Mouse (Mus musculus) adrenal gland, adult 2 months (tissue): ENCODE data around the gene Larp4. TPM values are rescaled to one million over a fixed set of nuclear protein-coding genes. Genes with fewer than 3 reads are reported as not detected.
A peak's percentile ranks its signal among the peaks of the same experiment; 100 is the strongest.

Experiments
- DNase-seq: peaks from one replicate; pipeline ENCODE4 v3.0.0; 2021
- polyA plus RNA-seq: library from polyadenylated mRNA; depleted of rRNA; stranded (reverse); fragments of >200 nt; gene quantifications from 2 replicates; pipeline ENCODE4 v1.2.3, GENCODE M21; 2012
- total RNA-seq, 2 experiments: library from RNA; stranded (reverse); gene quantifications; 2 replicates each; pipeline ENCODE4 v1.2.3; 2021

Gene Larp4
- total and polyA plus RNA-seq, 3 experiments, result 33.6 to 101 (median 61.9) TPM

GRCm38 (mm10) chr15:100004677-100005273 lies 34.9 kb downstream of the Larp4 start:
- no peak for DNase-seq

- DNase-seq, result no peak
Measured at GRCm38 (mm10) chr15:100006180-100006579, 36.3 kb downstream of the Larp4 start.

- no peak for DNase-seq
Measured at GRCm38 (mm10) chr15:100018280-100018899, 48.5 kb downstream of the Larp4 start.

GRCm38 (mm10) chr15:100021175-100021574 lies 51.3 kb downstream of the Larp4 start:
- DNase-seq, result no peak

DNA sequence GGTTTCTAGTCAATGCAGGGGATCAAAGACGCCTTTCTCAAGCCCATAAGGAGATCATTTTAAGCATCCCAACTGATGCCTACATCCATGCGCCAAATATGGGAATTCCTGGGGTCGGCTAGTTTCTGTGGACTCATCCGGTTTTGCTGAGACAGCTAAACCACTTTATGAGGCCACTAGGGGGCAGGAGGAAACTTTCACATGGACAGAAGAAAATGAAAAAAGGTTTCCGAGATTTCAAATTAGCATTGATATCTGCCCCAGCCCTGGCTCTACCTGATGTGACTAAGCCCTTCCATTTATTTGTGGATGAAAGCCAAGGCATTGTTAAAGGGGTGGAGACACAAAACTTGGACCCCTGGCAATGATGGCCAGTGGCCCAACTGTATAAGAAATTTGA lies 53.1 kb downstream of the Larp4 start:
- peak; percentile 37 for DNase-seq

DNA sequence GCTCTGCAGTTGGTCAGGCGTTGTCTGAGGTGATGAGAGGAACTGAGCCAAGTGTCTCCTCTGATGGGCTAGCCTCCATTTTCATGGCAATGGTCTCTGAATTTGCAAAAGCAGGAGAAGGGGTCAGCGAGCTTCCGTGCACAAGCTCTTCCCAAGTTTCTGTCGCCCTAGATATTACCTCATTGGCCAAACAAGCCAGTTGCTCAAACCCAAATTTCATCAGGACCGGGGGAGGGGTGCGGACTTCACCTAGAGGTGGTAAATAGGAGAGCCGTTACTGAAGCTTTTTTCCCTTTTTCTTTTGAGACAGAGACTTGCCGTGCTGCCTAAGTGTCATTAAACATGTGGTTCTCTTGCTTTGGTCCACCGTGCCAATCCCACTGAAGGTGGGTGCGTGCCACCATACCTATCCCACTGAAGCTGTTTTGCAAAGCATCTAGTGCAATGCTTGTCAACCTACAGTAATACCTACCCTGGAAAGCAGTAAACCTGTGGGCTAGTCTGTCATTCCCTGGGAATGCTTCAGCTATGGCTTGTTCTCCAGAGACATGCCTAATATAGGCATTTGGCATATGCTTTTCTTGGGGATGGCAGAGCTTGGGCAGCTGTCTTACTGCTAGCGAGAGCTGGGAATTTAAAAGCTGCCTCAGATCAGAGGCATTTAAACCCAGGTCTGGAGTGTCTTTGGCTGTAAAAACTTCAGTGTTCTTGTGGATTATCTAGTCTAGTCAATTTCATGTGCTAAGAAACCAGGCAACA lies 55.4 kb downstream of the Larp4 start:
- no peak for DNase-seq

DNA sequence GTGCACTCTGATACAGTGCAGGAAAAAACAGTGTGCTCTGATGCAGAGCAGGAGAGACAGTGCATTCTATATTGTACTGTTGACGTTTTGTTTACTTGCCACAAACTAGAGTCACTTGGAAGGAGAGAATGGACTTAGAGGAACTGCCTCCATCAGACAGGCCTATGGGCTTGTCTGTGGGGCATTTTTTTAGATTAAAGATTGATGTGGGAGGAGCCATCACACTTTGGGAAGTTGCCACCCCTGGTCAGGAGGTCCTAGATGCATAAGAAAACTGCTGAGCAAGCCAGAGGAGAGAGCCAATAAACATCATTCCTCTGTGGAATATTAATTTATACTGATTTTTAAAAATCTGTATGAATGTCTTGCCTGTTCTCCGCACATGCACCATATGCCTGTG lies 58.3 kb downstream of the Larp4 start:
- DNase-seq, result no peak

DNA sequence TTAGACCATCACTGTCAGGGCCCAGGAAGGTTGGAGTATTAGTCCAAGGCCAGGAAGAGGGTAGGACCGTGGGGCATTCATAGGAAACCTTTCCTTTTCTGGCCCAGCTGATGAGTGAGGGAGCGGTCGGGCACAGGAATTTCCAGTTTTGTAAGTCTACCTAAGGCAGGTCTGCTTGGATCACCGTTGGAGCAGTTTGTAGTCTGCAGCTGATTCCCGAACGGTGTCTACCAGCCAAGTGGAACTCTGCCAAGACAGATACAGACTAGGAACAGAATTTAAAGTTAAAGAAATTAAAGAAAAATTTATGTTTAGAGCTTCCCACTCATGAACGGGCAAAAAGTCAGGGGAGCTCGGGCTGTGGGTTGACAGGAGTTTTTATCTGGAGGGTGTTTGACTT lies 59.6 kb downstream of the Larp4 start:
- no peak for DNase-seq

DNA sequence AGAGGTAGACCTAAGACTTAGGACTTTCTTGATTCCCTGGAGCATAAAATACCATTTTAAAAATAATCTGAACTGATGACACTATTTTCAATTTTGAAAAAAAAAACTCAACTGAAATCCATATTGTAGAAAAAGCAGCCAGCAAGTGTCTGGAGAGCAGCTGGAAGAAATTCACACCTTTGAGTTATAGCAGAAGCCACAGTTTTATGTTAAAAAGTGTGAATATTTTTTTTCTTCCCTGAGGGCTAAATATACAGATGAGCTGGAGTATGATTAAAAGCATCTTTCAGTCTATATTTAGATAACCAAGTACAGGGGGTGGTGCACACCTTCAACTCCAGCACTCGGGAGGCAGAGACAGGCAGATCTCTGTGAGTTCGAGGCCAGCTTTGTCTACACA lies 60.0 kb downstream of the Larp4 start:
- no peak for DNase-seq

GRCm38 (mm10) chr15:100032546-100032945 lies 62.7 kb downstream of the Larp4 start:
- DNase-seq, result no peak

DNA sequence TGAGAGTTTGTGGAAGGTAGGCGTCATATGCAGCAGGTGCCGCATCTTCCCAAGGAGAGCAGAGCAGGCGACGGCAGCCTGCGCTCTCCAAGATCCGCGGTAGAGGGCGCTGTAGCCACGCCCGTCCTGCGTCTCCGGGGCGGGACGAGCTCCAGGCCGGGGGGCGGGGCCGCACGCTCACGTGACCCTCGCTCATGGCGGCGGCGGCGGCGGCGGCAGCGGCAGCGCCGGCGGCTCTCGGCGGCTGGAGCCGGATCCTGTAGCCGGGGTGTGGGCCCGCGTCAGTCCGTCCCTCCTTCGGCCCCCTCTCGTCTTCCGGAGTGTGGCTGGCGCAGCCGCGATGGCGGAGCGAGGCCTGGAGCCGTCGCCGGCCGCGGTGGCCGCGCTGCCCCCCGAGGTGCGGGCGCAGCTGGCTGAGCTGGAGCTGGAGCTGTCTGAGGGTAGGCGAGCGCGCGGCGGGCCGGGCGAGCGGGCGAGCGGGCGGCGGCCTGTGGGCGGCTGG lies 68.7 kb downstream of the Larp4 start, which contains the start of gene Dip2b:
Dip2b (plus strand) TSS at position 195 of the 502 bp plus-strand sequence.
- peak; percentile 95 for DNase-seq

GRCm38 (mm10) chr15:100039001-100039701 lies 69.3 kb downstream of the Larp4 start:
- DNase-seq, result peak; percentile 79

DNA sequence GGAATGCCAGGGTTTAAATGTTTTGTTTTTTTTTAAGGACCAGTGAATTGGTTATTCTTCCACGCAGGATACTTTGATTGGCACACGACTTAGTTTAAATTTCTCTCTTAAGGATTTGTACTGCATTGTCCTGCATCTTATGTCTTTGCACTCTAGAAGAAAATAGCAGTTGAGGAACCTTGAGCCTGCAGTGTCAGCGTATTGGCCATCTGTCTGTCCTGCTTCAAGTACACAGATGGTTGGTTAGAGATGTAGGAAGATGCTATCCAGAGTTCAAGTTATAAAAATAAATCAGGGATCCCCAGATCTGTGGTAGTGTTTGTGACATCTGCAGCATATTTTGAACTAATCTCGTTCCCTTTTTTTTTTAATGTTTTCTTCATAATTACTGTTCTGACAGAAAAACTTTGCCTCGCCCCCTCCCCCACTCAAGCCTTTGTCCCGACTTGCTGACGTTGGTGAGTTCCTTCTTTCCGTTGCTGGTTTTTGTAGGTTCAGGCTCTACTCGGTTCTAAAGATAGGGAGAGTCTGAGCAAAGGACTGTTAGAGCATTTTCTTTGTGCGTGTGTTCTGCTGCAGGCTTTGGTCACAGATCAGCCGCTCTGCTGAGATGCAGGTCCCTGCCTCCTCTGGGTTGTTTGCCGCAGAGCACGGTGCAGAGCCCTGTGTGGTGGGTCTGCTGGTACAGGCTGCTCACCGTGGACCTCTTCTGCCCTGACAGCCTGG lies 70.8 kb downstream of the Larp4 start:
- DNase-seq, result no peak

DNA sequence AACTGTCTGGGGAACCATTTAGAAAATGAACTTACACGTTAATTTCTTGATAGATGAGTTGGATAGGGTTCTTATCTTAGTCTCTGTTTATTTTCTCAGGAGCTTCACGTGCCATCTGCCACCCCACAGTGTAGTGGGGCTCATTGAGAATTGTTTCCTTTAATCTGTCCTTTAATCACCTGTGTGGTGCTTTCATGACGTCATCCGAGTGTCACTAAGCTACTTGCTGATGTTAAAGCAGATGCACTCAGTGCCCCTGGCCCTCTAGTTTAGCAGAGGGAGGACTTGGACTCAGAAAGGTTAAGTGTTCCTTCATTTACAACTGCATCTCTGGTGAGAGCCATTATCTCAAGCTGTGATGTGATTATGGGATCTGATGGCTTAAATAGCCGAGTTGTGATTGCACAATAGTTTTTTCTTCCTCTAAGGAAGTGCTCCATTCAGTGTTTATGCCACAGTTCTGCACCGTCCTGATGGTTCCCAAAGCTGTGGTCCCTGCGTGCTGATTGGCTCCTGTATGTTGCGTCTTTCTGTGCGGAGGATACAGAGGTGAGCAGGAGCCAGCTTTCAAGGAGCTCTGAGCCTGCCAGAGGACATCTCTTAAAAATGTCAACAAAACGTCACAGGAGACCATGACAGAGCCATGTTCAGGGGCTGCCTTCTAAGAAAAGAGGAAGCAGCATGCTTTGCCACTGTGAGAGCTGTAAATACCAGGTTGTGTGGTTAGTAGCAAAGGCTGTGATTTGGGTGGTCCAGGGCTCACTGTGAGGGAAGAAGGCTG lies 71.6 kb downstream of the Larp4 start:
- DNase-seq, result no peak

GRCm38 (mm10) chr15:100042048-100042400 lies 72.2 kb downstream of the Larp4 start:
- no peak for DNase-seq

- no peak for DNase-seq
Measured at GRCm38 (mm10) chr15:100045576-100045975, 75.7 kb downstream of the Larp4 start.

- DNase-seq, result no peak
Measured at GRCm38 (mm10) chr15:100049496-100050087, 79.7 kb downstream of the Larp4 start.

- DNase-seq, result no peak
Measured at GRCm38 (mm10) chr15:100050940-100051339, 81.1 kb downstream of the Larp4 start.

DNA sequence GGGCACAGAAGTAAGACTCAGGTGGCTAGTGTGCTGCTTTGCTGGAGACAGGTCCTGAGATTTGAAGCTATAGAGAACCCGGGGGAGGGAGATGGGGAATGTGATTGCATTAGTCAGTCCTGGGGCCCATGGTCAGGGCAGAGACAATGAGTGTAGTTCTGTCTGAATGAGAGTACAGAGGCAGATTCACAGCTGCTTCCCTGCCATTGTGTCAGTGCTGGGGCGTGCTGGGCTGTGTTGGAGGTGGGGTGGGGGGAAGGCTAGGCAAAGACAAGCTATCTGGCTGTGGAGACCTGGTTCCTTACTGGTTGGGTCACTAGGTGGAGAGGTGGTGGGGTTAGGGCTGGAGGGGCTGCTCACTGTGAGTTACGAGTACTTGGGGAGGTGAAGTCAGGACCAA lies 82.9 kb downstream of the Larp4 start:
- DNase-seq, result no peak

- DNase-seq, result no peak
Measured at GRCm38 (mm10) chr15:100056397-100056908, 86.6 kb downstream of the Larp4 start.
